Mouse (Mus musculus) MEL (cell line): Measurements from ENCODE around the gene Gpr89. TPM values are rescaled to one million over a fixed set of nuclear protein-coding genes. Genes with fewer than 3 reads are reported as not detected.
A peak's percentile ranks its signal among the peaks of the same experiment; 100 is the strongest.

Experiments used
- DNase-seq: peaks from one replicate; pipeline ENCODE4 v3.0.0; 2011; ENCODE audit warnings: low read depth, low spot score
- H3K27ac ChIP-seq: 2 replicates; pipeline ENCODE4 v1.5.1; 2012; ENCODE audit warnings: low read depth, mild to moderate bottlenecking, control low read depth, low read length, moderate library complexity; ENCODE audit not compliant: control insufficient read depth
- H3K27me3 ChIP-seq, 2 experiments: fragments of 150-350 bp in 1 of 2; sonication (generic) in 1 of 2; 2 replicates each; pipeline ENCODE4 v1.6.1; 2012; ENCODE audit warnings: low read length in 2 of 2, mild to moderate bottlenecking in 2 of 2, improper control_type of control experiment in 1 of 2, moderate library complexity in 1 of 2; ENCODE audit not compliant: insufficient read depth in 2 of 2, control insufficient read depth in 1 of 2
- H3K36me3 ChIP-seq, 2 experiments: 2 replicates each; pipeline ENCODE4 v1.6.1; 2012 to 2014; ENCODE audit warnings: low read length in 2 of 2, improper control_type of control experiment in 1 of 2, inconsistent platforms in 1 of 2, mild to moderate bottlenecking in 1 of 2; ENCODE audit not compliant: insufficient read depth in 2 of 2, control insufficient read depth in 1 of 2
- H3K4me1 ChIP-seq, 2 experiments: fragments of 150-350 bp in 1 of 2; sonication (generic) in 1 of 2; 2 replicates each; pipeline ENCODE4 v1.6.1; 2012; ENCODE audit warnings: low read length in 2 of 2, improper control_type of control experiment in 1 of 2, mild to moderate bottlenecking in 1 of 2; ENCODE audit not compliant: insufficient read depth in 2 of 2, control insufficient read depth in 1 of 2
- H3K4me3 ChIP-seq, 2 experiments: fragments of 150-350 bp in 1 of 2; sonication (generic) in 1 of 2; 2 replicates each; pipeline ENCODE4 v1.5.1; 2012; ENCODE audit warnings: low read depth in 2 of 2, low read length in 2 of 2, mild to moderate bottlenecking in 2 of 2, moderate library complexity in 2 of 2, control low read depth in 1 of 2, improper control_type of control experiment in 1 of 2; ENCODE audit not compliant: control insufficient read depth in 1 of 2, insufficient read depth in 1 of 2
- H3K79me2 ChIP-seq: 2 replicates; pipeline ENCODE4 v1.6.1; 2012; ENCODE audit warnings: mild to moderate bottlenecking, low read length, moderate library complexity; ENCODE audit not compliant: control insufficient read depth, poor library complexity, insufficient read depth
- H3K9ac ChIP-seq: 2 replicates; pipeline ENCODE4 v1.6.1; 2012; ENCODE audit warnings: low read depth, mild to moderate bottlenecking, control low read depth, low read length, moderate library complexity; ENCODE audit not compliant: control insufficient read depth, poor library complexity, severe bottlenecking
- H3K9me3 ChIP-seq: fragments of 150-350 bp; sonication (generic); replicated peaks from 2 replicates; pipeline ENCODE4 v1.6.1; 2012; ENCODE audit warnings: mild to moderate bottlenecking, low read length, improper control_type of control experiment, moderate library complexity; ENCODE audit not compliant: insufficient read depth
- CHD1 ChIP-seq: IDR thresholded peaks from 2 replicates; pipeline ENCODE4 v1.6.1; 2012; ENCODE audit warnings: low read depth, mild to moderate bottlenecking, inconsistent platforms, low read length, improper control_type of control experiment
- CTCF ChIP-seq, 3 experiments: IDR thresholded peaks in 2 of 3; conservative IDR thresholded peaks in 1 of 3; 2 replicates each; pipeline ENCODE4 v1.5.1; 2011 to 2012; ENCODE audit warnings: low read length in 3 of 3, low read depth in 2 of 3, mild to moderate bottlenecking in 2 of 3, improper control_type of control experiment in 1 of 3, inconsistent platforms in 1 of 3, mixed read lengths in 1 of 3, moderate library complexity in 1 of 3; ENCODE audit not compliant: control insufficient read depth in 1 of 3, insufficient read depth in 1 of 3, poor library complexity in 1 of 3, severe bottlenecking in 1 of 3
- E2F4 ChIP-seq: IDR thresholded peaks from 2 replicates; pipeline ENCODE4 v1.6.1; 2011; ENCODE audit warnings: low read depth, low read length, improper control_type of control experiment, borderline replicate concordance
- EP300 ChIP-seq, 2 experiments: IDR thresholded peaks; 2 replicates each; pipeline ENCODE4 v1.6.1; 2011; ENCODE audit warnings: improper control_type of control experiment in 2 of 2, low read length in 2 of 2, low read depth in 1 of 2, mild to moderate bottlenecking in 1 of 2
- HCFC1 ChIP-seq: IDR thresholded peaks from 2 replicates; pipeline ENCODE4 v1.6.1; 2012; ENCODE audit warnings: low read depth, mild to moderate bottlenecking, inconsistent platforms, low read length, improper control_type of control experiment, moderate library complexity
- MXI1 ChIP-seq: IDR thresholded peaks from 2 replicates; pipeline ENCODE4 v1.6.1; 2011; ENCODE audit warnings: mild to moderate bottlenecking, low read depth, low read length, improper control_type of control experiment
- MYC ChIP-seq: IDR thresholded peaks from 2 replicates; pipeline ENCODE4 v1.6.1; 2011; ENCODE audit warnings: low read depth, mild to moderate bottlenecking, low read length, improper control_type of control experiment, moderate library complexity
- RAD21 ChIP-seq: IDR thresholded peaks from 2 replicates; pipeline ENCODE4 v1.6.1; 2011; ENCODE audit warnings: mild to moderate bottlenecking, low read depth, low read length, improper control_type of control experiment
- SIN3A ChIP-seq: IDR thresholded peaks from 2 replicates; pipeline ENCODE4 v1.6.1; 2012; ENCODE audit warnings: low read length, improper control_type of control experiment, inconsistent platforms
- SMC3 ChIP-seq: IDR thresholded peaks from 2 replicates; pipeline ENCODE4 v1.6.1; 2011; ENCODE audit warnings: low read depth, low read length, improper control_type of control experiment
- TBP ChIP-seq: IDR thresholded peaks from 2 replicates; pipeline ENCODE4 v1.8.0; 2011; ENCODE audit warnings: low read depth, low read length, improper control_type of control experiment
- USF2 ChIP-seq, 2 experiments: IDR thresholded peaks; 2 replicates each; pipeline ENCODE4 v1.6.1; 2011 to 2012; ENCODE audit warnings: improper control_type of control experiment in 2 of 2, low read length in 2 of 2, borderline replicate concordance in 1 of 2, inconsistent platforms in 1 of 2, low read depth in 1 of 2, mild to moderate bottlenecking in 1 of 2; ENCODE audit not compliant: insufficient read depth in 1 of 2
- ZC3H11A ChIP-seq: IDR thresholded peaks from 2 replicates; pipeline ENCODE4 v1.6.1; 2012; ENCODE audit warnings: low read depth, mild to moderate bottlenecking, inconsistent platforms, low read length, improper control_type of control experiment
- polyA plus RNA-seq, 2 experiments: library from polyadenylated mRNA; stranded (reverse) in 1 of 2; unstranded in 1 of 2; fragments of >175 nt in 1 of 2; fragments of >200 nt in 1 of 2; gene quantifications; 2 replicates each; pipeline versions ENCODE4 v1.2.1 to v1.2.4; 2012; ENCODE audit warnings: low replicate concordance in 2 of 2, low read depth in 1 of 2; ENCODE audit not compliant: insufficient read length in 2 of 2, insufficient read depth in 1 of 2, missing spikeins in 1 of 2
- total RNA-seq: library from RNA; depleted of rRNA; stranded (reverse); fragments of 300-350 nt; gene quantifications from 2 replicates; pipeline ENCODE4 v1.2.3, GENCODE M21; 2012

Gpr89 gene
- total and polyA plus RNA-seq, 3 experiments, result 56.7 to 69.9 TPM; not detected in 1

DNA sequence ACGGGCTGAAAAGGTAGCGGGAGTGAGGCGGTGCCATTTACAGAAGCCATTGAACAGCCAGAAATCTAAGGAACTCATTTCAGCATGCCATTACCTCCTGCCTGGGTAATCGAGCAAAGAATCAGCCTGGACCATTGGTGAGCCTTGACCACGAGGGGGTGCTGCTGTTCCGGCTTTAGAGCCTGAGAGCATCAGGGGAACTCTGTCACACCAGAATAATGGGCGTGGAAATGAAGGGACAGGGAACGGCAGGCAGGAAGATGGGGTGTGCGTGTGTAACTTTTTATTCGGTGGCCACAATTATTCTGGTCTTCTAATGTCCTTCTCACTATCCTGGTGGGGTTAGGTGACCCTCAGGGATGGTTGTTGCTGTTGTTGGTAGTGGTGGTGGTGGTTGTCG is 33.6 kb upstream of the Gpr89 start (continued):
- TF ChIP-seq USF2 (IDR thresholded peaks at IDR 0.05; ENCODE audit: borderline replicate concordance in 1 of 2, insufficient read depth in 1 of 2, low read depth in 1 of 2, low read length in 2 of 2), result no peak

DNA sequence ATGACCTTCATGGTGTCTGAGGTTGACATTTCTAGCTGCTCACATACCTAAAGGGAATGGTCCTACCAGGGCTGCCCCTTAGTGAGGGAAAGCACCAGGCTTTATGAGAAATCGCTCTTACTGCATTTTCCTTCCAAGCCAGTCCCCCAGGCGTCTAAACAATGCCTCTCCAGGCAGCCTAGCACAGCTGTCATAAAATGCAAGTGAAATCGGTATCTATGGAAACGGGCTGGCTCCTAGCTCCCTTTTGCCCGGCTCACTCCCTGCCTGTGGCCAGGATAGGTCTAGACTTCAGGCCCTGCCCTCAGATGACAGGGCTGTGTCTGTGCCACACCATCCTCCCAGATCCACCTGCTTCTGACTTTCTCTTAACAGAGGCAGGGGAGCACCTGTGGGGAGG is 32.5 kb upstream of the Gpr89 start:
- no peak for DNase-seq
- H3K27me3 ChIP-seq, result peaks cover 11 to 19% of the 10 kb centered on the region in 2 experiments
- no peaks in the 10 kb centered on the region for H3K79me2 ChIP-seq
- H3K4me3 ChIP-seq, result no peak overlapping the region
- no peak overlapping the region for H3K27ac ChIP-seq
- TF ChIP-seq CHD1, result no peak
- no peak for TF ChIP-seq HCFC1
- no peak for TF ChIP-seq MXI1
- no peaks in the 10 kb centered on the region for H3K36me3 ChIP-seq
- no peak overlapping the region for H3K9ac ChIP-seq
- no peaks in the 10 kb centered on the region for H3K9me3 ChIP-seq
- H3K4me1 ChIP-seq, result no peaks in the 10 kb centered on the region

DNA sequence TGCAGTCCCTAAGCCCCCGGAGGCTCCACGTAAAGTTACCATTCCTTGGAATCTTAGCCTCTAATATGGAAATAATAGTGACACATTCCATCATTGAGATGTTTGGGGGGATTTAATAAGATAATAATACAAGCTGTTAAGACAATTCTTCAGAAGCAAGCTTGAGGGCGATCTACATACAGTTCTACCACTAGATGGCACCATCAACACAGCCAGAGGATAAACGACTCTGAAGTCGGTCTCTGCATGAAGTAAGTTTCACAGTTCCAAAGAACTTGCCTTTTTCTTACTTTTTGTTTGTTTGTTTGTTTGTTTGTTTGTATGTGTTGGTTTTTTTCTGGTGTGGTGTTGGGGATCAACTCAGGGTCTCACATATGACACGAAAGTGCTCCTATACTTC is 31.1 kb upstream of the Gpr89 start:
- no peaks in the 10 kb centered on the region for H3K79me2 ChIP-seq
- H3K9ac ChIP-seq, result peak overlapping the region; percentile 33; the same call in 1 of the 2 replicates
- no peaks in the 10 kb centered on the region for H3K9me3 ChIP-seq
- H3K4me1 ChIP-seq, result no peaks in the 10 kb centered on the region
- peak overlapping the region; percentile 13 to 33; a peak in 2 of 4 replicates for H3K4me3 ChIP-seq
- peaks cover 19 to 31% of the 10 kb centered on the region in 2 experiments for H3K27me3 ChIP-seq
- DNase-seq, result peak; percentile 93
- TF ChIP-seq SIN3A, result no peak
- peak in 2 of 3 experiments; percentile 85 to 99 for TF ChIP-seq CTCF (IDR thresholded peaks at IDR 0.05 in 2 of 3, conservative IDR thresholded peaks at IDR 0.05 in 1 of 3; ENCODE audit: control insufficient read depth in 1 of 3, insufficient read depth in 1 of 3, low read depth in 2 of 3, low read length in 3 of 3, poor library complexity in 1 of 3, severe bottlenecking in 1 of 3)
- 0 out of 2 replicates have a peak, but pooled peaks have one; percentile 40 for TF ChIP-seq TBP
- peak; percentile 94 for TF ChIP-seq SMC3
- TF ChIP-seq EP300 (IDR thresholded peaks at IDR 0.05; ENCODE audit: low read depth in 1 of 2, low read length in 2 of 2), result no peak
- peak; percentile 98 for TF ChIP-seq RAD21
- TF ChIP-seq ZC3H11A, result peak; percentile 84
- H3K27ac ChIP-seq, result no peak overlapping the region
- no peaks in the 10 kb centered on the region for H3K36me3 ChIP-seq

DNA sequence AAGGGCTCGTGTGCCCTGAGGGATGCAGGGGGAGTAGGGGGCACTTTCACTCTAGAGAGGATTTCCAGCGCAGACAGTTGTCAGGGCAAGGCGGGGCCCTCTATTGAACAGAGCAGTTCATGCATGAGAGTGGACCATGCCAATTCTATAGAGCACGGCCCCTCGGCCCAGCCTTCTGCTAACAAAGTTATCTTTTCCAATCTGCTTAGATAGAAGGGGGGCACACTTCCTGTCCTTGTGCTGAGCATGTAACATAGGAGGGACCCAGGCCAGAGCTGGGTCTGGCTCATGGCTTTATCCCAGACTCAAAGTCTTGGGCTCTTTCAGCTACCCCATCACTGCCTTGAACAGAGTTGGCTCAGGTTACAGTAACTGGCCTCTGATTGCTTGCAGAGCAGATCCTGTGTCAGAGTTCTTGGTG is 26.1 kb upstream of the Gpr89 start:
- no peaks in the 10 kb centered on the region for H3K9me3 ChIP-seq
- TF ChIP-seq MYC (no peak), E2F4 (no peak)
- TF ChIP-seq, all 39 proteins: peak for 0

More for the DNA sequence above, 26.1 kb upstream of the Gpr89 start:
- Histone ChIP-seq H3K9ac (no peak overlapping the region), H3K27ac (no peak overlapping the region), H3K4me1 (no peaks in the 10 kb centered on the region), H3K27me3 (peaks cover 32 to 54% of the 10 kb centered on the region in 2 experiments), H3K36me3 (no peaks in the 10 kb centered on the region), H3K4me3 (no peak overlapping the region), H3K79me2 (no peaks in the 10 kb centered on the region)
- no peak for DNase-seq
